Mouse (Mus musculus): ENCODE measurements around the gene Ubtd1. TPM values are rescaled to one million over a fixed set of nuclear protein-coding genes. Genes with fewer than 3 reads are reported as not detected.

Ubtd1 gene
- total and polyA plus RNA-seq, 3 experiments = 9.1 to 15.5 TPM; not detected in 1

- no peaks in the 10 kb centered on the region for H3K9me3 ChIP-seq (replicated peaks; ENCODE audit: insufficient read depth, low read length)
- no peak overlapping the region for H3K27ac ChIP-seq (ENCODE audit: control insufficient read depth, low read depth, low read length)
- no peaks in the 10 kb centered on the region; a peak in 1 of 4 replicates for H3K4me1 ChIP-seq (ENCODE audit: control insufficient read depth in 1 of 2, insufficient read depth in 2 of 2, low read length in 2 of 2)
- peaks cover 3 to 7% of the 10 kb centered on the region in 2 experiments for H3K36me3 ChIP-seq (ENCODE audit: control insufficient read depth in 1 of 2, insufficient read depth in 2 of 2, low read length in 2 of 2)
- H3K27me3 ChIP-seq (ENCODE audit: control insufficient read depth in 1 of 2, insufficient read depth in 2 of 2, low read length in 2 of 2) = no peaks in the 10 kb centered on the region
- peaks cover 35% of the 10 kb centered on the region for H3K79me2 ChIP-seq (ENCODE audit: control insufficient read depth, insufficient read depth, low read length, poor library complexity)
- H3K9ac ChIP-seq (ENCODE audit: control insufficient read depth, low read depth, low read length, poor library complexity, severe bottlenecking) = no peak overlapping the region
- no peak for DNase-seq (ENCODE audit: low read depth, low spot score)
- H3K4me3 ChIP-seq (ENCODE audit: control insufficient read depth in 1 of 2, insufficient read depth in 1 of 2, low read depth in 2 of 2, low read length in 2 of 2) = no peak overlapping the region
- TF ChIP-seq ZKSCAN1 (IDR thresholded peaks at IDR 0.05; ENCODE audit: low read depth, low read length) (no peak), E2F4 (IDR thresholded peaks at IDR 0.05; ENCODE audit: borderline replicate concordance, low read depth, low read length) (no peak)
Measured at GRCm38 (mm10) chr19:41973891-41974794, 7.4 kb upstream of the Ubtd1 start.

GRCm38 (mm10) chr19:41980422-41980818, 1.1 kb upstream of the Ubtd1 start:
- peak; percentile 81; the same call in 1 of the 2 replicates for TF ChIP-seq SIN3A (IDR thresholded peaks at IDR 0.05; ENCODE audit: low read length)
- no peak for TF ChIP-seq POLR2A (IDR thresholded peaks at IDR 0.05; ENCODE audit: control insufficient read depth in 1 of 2, insufficient read depth in 1 of 2, low read depth in 1 of 2, low read length in 2 of 2, poor library complexity in 1 of 2)
- peak; percentile 60; the same call in 1 of the 2 replicates for TF ChIP-seq ELF1 (IDR thresholded peaks at IDR 0.05; ENCODE audit: low read depth, low read length)
- TF ChIP-seq MXI1 (IDR thresholded peaks at IDR 0.05; ENCODE audit: low read depth, low read length) = peak; percentile 89
- no peak for TF ChIP-seq RCOR1 (IDR thresholded peaks at IDR 0.05; ENCODE audit: low read depth, low read length)
- no peak for TF ChIP-seq USF2 (IDR thresholded peaks at IDR 0.05; ENCODE audit: borderline replicate concordance in 1 of 2, insufficient read depth in 1 of 2, low read depth in 1 of 2, low read length in 2 of 2)
- no peak for TF ChIP-seq EP300 (IDR thresholded peaks at IDR 0.05; ENCODE audit: low read depth in 1 of 2, low read length in 2 of 2)
- no peak for TF ChIP-seq TCF12 (IDR thresholded peaks at IDR 0.05; ENCODE audit: low read depth, low read length)
- TF ChIP-seq MAZ (IDR thresholded peaks at IDR 0.05; ENCODE audit: low read depth, low read length) = no peak
- TF ChIP-seq MYC (IDR thresholded peaks at IDR 0.05; ENCODE audit: low read depth, low read length) = no peak; the same call in 1 of the 2 replicates
- Histone ChIP-seq H3K4me1 (ENCODE audit: control insufficient read depth in 1 of 2, insufficient read depth in 2 of 2, low read length in 2 of 2) (peaks cover 0 to 5% of the 10 kb centered on the region in 2 experiments; a peak in 1 of 4 replicates), H3K79me2 (ENCODE audit: control insufficient read depth, insufficient read depth, low read length, poor library complexity) (peaks cover 26% of the 10 kb centered on the region), H3K4me3 (ENCODE audit: control insufficient read depth in 1 of 2, insufficient read depth in 1 of 2, low read depth in 2 of 2, low read length in 2 of 2) (peak overlapping the region; percentile 70 to 89), H3K27ac (ENCODE audit: control insufficient read depth, low read depth, low read length) (peak overlapping the region; percentile 49), H3K9ac (ENCODE audit: control insufficient read depth, low read depth, low read length, poor library complexity, severe bottlenecking) (peak overlapping the region; percentile 85), H3K9me3 (replicated peaks; ENCODE audit: insufficient read depth, low read length) (no peaks in the 10 kb centered on the region), H3K27me3 (ENCODE audit: control insufficient read depth in 1 of 2, insufficient read depth in 2 of 2, low read length in 2 of 2) (no peaks in the 10 kb centered on the region), H3K36me3 (ENCODE audit: control insufficient read depth in 1 of 2, insufficient read depth in 2 of 2, low read length in 2 of 2) (peaks cover 0 to 10% of the 10 kb centered on the region in 2 experiments; a peak in 2 of 4 replicates)
- peak; percentile 87 for DNase-seq (ENCODE audit: low read depth, low spot score)
